8 mouse cellular contexts compared by ENCODE assay signal in the genomic region with DNA sequence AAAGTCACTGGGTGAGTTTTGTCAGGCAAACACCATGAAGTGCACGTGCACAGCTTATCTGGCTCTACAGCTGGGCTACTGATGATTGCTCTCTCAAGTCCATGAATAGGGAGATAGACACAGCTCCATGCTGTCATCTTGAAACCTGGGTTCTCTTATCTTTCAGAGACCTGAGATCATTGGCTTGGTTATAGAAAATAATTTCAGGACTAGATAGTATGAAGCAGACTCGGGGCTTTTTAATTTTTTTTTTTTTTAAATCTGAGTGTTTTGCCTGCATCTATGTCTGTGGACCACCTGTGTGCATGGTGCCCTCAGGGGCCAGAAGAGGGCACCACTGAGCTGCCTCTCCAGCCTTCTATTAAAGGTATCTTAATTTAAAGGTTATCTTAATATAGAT. TPM values are rescaled to one million over a fixed set of nuclear protein-coding genes. Genes with fewer than 3 reads are reported as not detected.
DNase-seq lines count a peak whose midpoint lies in the region; ATAC-seq and TF ChIP-seq lines count a peak whose summit lies in the region.
"Had no signal": no experiment of that assay in that cellular context is flagged by ENCODE, and none has a peak within 500 bp of the region (broad histone marks: within the 10 kb centered on the region; RNA-seq: fewer than 3 reads in every experiment).

No protein-coding gene starts in this region.

- H3K4me3 ChIP-seq in kidney, adult 2 months (ENCODE audit: insufficient read depth, low read depth, low read length) = no peak overlapping the region
- no peak overlapping the region for H3K4me3 ChIP-seq in ES-Bruce4 (ENCODE audit: low read depth, low read length)
- no peak overlapping the region for H3K4me3 ChIP-seq in liver, embryonic 15.5 days (replicated peaks)
- H3K4me3 ChIP-seq: heart, embryonic 15.5 days had no signal

- TF ChIP-seq POLR2A in kidney, adult 2 months (IDR thresholded peaks at IDR 0.05; ENCODE audit: low read depth, low read length) = no peak
- no peak for TF ChIP-seq POLR2A in ES-Bruce4 (IDR thresholded peaks at IDR 0.05; ENCODE audit: insufficient read depth, low read length)

- peak; percentile 6 for DNase-seq in kidney, adult 2 months
- no peak for DNase-seq in kidney, adult 18-20 months
- peak; percentile 59 for DNase-seq in ZHBTc4 (ENCODE audit: low read depth, low spot score)
- DNase-seq in ovary, postnatal 10 days (ENCODE audit: low spot score) = no peak
- DNase-seq in gastrocnemius, adult 8-10 months (ENCODE audit: low spot score in 2 of 2) = no peak

- TF ChIP-seq EP300 in ES-Bruce4 (IDR thresholded peaks at IDR 0.05; ENCODE audit: insufficient read depth, low read depth, low read length) = no peak

- ATAC-seq in liver, embryonic 15.5 days (ENCODE audit: insufficient read depth) = peak; percentile 89

- WGBS in kidney, adult 2 months = 28% methylated on average over 2 of the region's 2 CpGs
- WGBS in liver, embryonic 15.5 days (ENCODE audit: insufficient replicate concordance) = 1% methylated on average over 2 of the region's 2 CpGs

- H3K27me3 ChIP-seq in kidney, adult 2 months (replicated peaks; ENCODE audit: control insufficient read depth, insufficient read depth, low read length) = no peaks in the 10 kb centered on the region
- no peaks in the 10 kb centered on the region for H3K27me3 ChIP-seq in ES-Bruce4 (ENCODE audit: control insufficient read depth, insufficient read depth, low read length, poor library complexity, severe bottlenecking)
- H3K27me3 ChIP-seq in liver, embryonic 15.5 days = no peaks in the 10 kb centered on the region
- H3K27me3 ChIP-seq: heart, embryonic 15.5 days had no signal

- H3K36me3 ChIP-seq in kidney, adult 2 months (ENCODE audit: control insufficient read depth, insufficient read depth, low read length) = peaks cover 1% of the 10 kb centered on the region; the same call in 1 of the 2 replicates
- H3K36me3 ChIP-seq in ES-Bruce4 (ENCODE audit: control insufficient read depth, insufficient read depth, low read length, poor library complexity, severe bottlenecking) = peaks cover 15% of the 10 kb centered on the region
- H3K36me3 ChIP-seq in liver, embryonic 15.5 days (replicated peaks) = peaks cover 31% of the 10 kb centered on the region

- H3K4me2 ChIP-seq in liver, embryonic 15.5 days = no peak overlapping the region
- H3K4me2 ChIP-seq: heart, embryonic 15.5 days had no signal

- peak; percentile 59 for TF ChIP-seq CTCF in kidney, adult 2 months (conservative IDR thresholded peaks at IDR 0.05; ENCODE audit: insufficient read depth, insufficient read length, low read depth, low read length)
- peak; percentile 57 for TF ChIP-seq CTCF in ES-Bruce4 (IDR thresholded peaks at IDR 0.05; ENCODE audit: low read depth, low read length)

- H3K9ac ChIP-seq in ES-Bruce4 (ENCODE audit: low read depth, poor library complexity, severe bottlenecking) = no peak overlapping the region
- H3K9ac ChIP-seq in liver, embryonic 15.5 days = no peak overlapping the region
- H3K9ac ChIP-seq: heart, embryonic 15.5 days had no signal

- no peaks in the 10 kb centered on the region for H3K4me1 ChIP-seq in kidney, adult 2 months (ENCODE audit: control insufficient read depth, insufficient read depth, low read length)
- H3K4me1 ChIP-seq in ES-Bruce4 (ENCODE audit: control insufficient read depth, insufficient read depth, low read length) = no peaks in the 10 kb centered on the region
- peaks cover 15% of the 10 kb centered on the region for H3K4me1 ChIP-seq in liver, embryonic 15.5 days (replicated peaks)

- no peaks in the 10 kb centered on the region for H3K9me3 ChIP-seq in ES-Bruce4 (replicated peaks; ENCODE audit: control insufficient read depth, insufficient read depth, low read length, poor library complexity, severe bottlenecking)
- H3K9me3 ChIP-seq in liver, embryonic 15.5 days (replicated peaks) = no peaks in the 10 kb centered on the region
- H3K9me3 ChIP-seq: heart, embryonic 15.5 days had no signal

- H3K27ac ChIP-seq in kidney, adult 2 months (ENCODE audit: insufficient read depth, low read depth, low read length) = no peak overlapping the region
- H3K27ac ChIP-seq in ES-Bruce4 (ENCODE audit: insufficient read depth, low read length) = no peak overlapping the region
- 0 out of 2 replicates have a peak overlapping the region, but pooled peaks have one; percentile 16 for H3K27ac ChIP-seq in liver, embryonic 15.5 days (replicated peaks)

RNA-seq across cellular contexts. Expression of gene Smarce1, which starts 23.9 kb away (rescaled TPM):
- polyA plus RNA-seq in kidney, adult 2 months (2012; rRNA removed) = 16.6 and 18.6 TPM in 2 replicates
- polyA plus RNA-seq in ES-Bruce4 (2011; ENCODE audit: insufficient read depth, insufficient read length, low read depth, missing spikeins) = 159 and 181 TPM in 2 replicates
- polyA plus RNA-seq in liver, embryonic 15.5 days (2015; fragmentation: Nextera tagmentation; extraction: Ambion mirVana) = 62.2 and 66.5 TPM in 2 replicates
- 10 to 100 TPM; 20.8 to 29.7 (median 25.3) TPM for total RNA-seq in gastrocnemius, adult 8-10 months (2022)

RNA-seq across cellular contexts. Expression of gene Krt222, which starts 36.9 kb away (rescaled TPM):
- 0.42 and 0.47 TPM in 2 replicates for polyA plus RNA-seq in kidney, adult 2 months (2012; rRNA removed)
- 0.19 TPM in 1 of 2 replicates, not detected in the other for polyA plus RNA-seq in ES-Bruce4 (2011; ENCODE audit: insufficient read depth, insufficient read length, low read depth, missing spikeins)
- polyA plus RNA-seq in liver, embryonic 15.5 days (2015; fragmentation: Nextera tagmentation; extraction: Ambion mirVana) = 0.06 and 0.07 TPM in 2 replicates
- total RNA-seq in gastrocnemius, adult 8-10 months (2022) = 1 to 10 TPM; 1.7 to 3.0 (median 2.0) TPM

RNA-seq across cellular contexts. Expression of gene Ccr7, which starts 52.1 kb away (rescaled TPM):
- polyA plus RNA-seq in kidney, adult 2 months (2012; rRNA removed) = 1.1 and 11.2 TPM in 2 replicates
- polyA plus RNA-seq in ES-Bruce4 (2011; ENCODE audit: insufficient read depth, insufficient read length, low read depth, missing spikeins) = not detected in 2 replicates
- polyA plus RNA-seq in liver, embryonic 15.5 days (2015; fragmentation: Nextera tagmentation; extraction: Ambion mirVana) = 0.15 and 0.31 TPM in 2 replicates
- total RNA-seq in gastrocnemius, adult 8-10 months (2022) = not detected

Comparison
In these comparisons a context has a peak if more than half of its experiments do, and no peak if none do; other contexts are left out.
1. DNase-seq: peak in kidney, adult 2 months (single experiment) and ZHBTc4 (single experiment); none in kidney, adult 18-20 months (single experiment), ovary, postnatal 10 days (single experiment) and gastrocnemius, adult 8-10 months (0 of 2).